Mouse (Mus musculus) brain, embryonic 18.5 days (tissue): ENCODE data around the gene Psma6.
A peak's percentile ranks its signal among the peaks of the same experiment; 100 is the strongest.

ENCODE experiments used
- DNase-seq: peaks from one replicate; pipeline ENCODE4 v3.0.0-alpha.2; 2012; ENCODE audit warnings: low read depth, low spot score

The Psma6 gene

GRCm38 (mm10) chr12:55438058-55438457, 54.0 kb downstream of the Psma6 start:
- no peak for DNase-seq

DNA sequence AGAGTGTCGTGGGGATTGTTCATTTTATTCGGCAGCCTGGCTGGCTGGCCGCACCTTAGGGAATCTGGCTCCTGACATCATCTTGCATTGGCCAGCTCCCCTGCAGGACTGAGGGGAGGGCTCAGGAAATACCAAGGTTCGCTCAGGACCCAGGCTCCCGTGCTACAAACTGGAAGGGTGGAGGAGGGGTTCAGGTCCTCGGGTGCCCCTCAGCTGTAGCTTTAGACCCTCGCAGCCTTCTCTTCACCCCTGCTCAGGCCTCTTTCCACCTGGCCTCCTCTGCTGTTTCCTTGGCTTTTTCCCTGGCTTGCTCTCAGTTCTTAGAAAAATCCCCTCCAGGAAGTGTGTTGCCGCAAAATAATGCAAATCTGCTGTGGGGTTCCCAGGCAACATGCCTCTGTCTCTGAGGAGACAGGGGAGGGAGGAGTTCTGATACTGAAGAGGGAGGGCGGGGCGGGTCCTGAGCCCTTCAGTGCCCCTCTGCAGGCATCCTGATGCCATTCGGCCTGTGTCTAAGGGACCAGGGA, 54.7 kb downstream of the Psma6 start:
- DNase-seq, result no peak

GRCm38 (mm10) chr12:55440416-55440815, 56.4 kb downstream of the Psma6 start:
- DNase-seq, result no peak

- DNase-seq, result no peak
Measured at GRCm38 (mm10) chr12:55442245-55442644, 58.2 kb downstream of the Psma6 start.

- DNase-seq, result no peak
Measured at GRCm38 (mm10) chr12:55442861-55443850, 59.1 kb downstream of the Psma6 start.

DNA sequence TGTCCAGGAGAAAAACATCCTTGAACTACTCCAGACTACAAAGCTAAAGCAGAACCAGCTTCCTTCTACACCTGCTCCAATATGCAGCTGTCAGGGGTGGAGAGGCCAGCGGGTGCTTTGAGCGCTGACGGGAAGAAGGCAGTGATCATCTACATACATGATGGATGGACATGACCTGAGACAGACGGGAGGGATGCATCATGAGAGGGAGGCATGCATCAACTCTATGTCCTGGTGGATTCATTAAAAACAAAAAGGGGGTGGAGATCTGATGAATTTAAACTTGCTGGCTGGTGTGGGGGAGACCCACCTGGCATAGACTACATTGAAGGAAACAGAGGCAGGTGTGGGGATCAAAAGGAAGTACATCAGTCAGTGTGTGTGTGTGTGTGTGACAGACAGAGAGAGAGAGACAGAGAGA, 60.0 kb downstream of the Psma6 start:
- DNase-seq, result no peak

- DNase-seq, result no peak
Measured at GRCm38 (mm10) chr12:55445583-55445982, 61.6 kb downstream of the Psma6 start.

- no peak for DNase-seq
Measured at GRCm38 (mm10) chr12:55446366-55446745, 62.3 kb downstream of the Psma6 start.

- DNase-seq, result peak; percentile 71
Measured at GRCm38 (mm10) chr12:55446746-55447395, 62.8 kb downstream of the Psma6 start.

DNA sequence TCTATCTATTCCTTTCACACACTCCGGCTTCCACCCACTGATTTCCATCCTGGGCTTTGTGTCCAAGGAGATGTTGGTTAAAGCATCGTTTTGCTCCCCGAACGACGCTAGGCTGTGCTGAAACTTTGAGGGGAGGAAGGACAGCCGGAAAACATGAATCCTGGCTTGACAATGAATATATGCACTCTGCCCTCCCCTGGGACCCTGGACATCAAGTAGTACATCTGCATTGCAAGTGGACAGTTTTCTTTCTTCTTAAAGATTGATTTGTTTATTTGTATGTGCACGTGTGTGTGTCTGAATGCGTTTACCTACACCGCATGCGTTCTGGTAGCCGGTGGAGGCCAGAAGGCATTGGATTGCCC, 63.4 kb downstream of the Psma6 start:
- DNase-seq, result no peak

DNA sequence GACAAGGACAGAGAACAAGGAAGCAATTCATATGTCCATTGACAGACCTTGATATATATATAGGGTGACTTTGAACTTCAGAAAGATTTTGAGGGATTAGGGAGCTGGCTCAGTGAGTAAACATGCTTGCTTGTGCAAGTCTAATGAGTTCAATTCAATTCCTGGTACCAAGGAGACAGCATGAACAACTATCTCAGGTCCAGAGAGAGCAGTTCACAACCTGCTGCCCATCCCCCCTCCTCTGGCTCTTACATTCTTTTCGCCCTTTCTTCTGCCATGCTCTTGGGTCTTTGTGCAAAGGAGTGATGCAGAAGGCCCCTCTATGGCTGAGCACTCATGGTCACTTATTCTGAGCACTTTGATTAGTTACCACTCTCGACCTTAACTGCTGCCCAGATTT, 64.4 kb downstream of the Psma6 start:
- DNase-seq, result no peak

DNA sequence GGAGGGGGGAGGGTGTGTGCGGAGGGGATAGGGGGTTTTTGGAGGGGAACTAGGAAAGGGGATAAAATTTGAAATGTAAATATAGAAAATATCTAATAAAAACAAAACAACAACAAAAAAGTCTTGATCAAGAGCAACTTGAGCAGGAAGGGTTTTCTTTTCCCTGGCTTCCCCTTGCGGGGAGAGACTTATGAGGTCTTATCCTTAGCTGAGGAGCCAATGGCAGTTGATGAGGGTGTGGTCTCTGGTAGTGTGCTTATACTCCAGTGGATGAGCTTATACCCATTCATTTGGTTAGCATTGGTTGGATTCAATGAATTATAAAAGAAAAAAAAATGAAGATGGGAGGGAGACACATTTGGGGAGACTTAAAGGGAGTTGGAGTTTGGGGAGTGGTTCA, 65.0 kb downstream of the Psma6 start:
- no peak for DNase-seq

DNA sequence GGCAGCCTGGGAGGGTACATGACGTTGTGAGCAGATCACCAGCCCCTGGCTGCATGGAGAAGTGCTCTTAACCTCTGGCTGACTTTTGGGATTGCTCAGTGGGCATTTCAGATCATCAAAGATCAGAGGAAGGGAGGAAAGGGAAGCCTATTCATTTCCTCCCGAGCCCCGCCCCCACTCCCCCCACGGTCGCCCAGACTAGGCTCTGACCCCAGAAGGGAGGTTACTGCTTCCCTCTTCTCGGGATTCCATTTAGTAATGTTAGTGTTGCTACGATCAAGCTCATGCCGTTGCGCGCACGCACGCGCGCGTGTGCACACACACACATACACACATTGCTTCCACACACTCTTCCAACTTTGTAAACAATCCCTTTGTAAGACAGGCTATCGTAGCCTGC, 66.4 kb downstream of the Psma6 start:
- DNase-seq, result no peak

- no peak for DNase-seq
Measured at GRCm38 (mm10) chr12:55452839-55453238, 68.8 kb downstream of the Psma6 start.

GRCm38 (mm10) chr12:55453924-55454323, 69.9 kb downstream of the Psma6 start:
- no peak for DNase-seq

GRCm38 (mm10) chr12:55455206-55455605, 71.2 kb downstream of the Psma6 start:
- no peak for DNase-seq

DNA sequence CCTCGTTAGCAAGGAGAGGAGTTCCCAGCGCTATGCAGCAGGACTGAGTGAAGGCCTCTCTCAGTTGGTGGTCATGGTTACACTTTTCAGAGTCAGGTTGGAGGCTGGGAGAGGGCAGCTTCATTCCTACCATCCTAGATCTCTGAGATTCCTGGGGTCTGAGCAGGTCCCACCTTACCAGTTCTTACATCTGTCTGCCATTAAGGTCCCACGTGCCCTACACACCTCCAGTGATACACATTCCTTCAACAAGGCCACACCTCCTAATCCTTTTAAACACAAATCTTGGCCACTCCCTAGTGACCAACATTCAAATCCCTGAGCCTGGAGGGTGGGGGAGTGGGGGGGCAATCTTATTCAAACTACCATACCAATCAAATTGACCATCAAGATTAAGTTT, 72.1 kb downstream of the Psma6 start:
- no peak for DNase-seq

DNA sequence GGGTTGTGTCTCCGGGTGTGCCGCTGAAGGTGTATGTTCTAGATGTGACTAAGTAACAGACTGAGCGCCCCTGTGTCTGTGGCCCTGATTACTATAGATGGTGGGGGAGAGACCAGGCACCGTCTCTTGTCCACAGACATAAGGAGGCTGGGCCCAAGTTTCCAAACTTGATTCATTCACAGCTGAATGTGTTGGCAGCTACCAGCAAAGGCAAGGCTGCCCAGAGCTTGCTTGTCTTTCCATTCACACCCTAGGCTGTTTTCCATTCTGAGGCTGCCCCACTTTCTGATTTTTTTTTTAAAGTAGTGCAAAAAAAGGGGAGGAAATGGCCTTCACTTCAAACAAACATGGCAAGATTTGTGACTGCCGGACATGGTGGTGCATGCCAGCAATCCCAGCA, 72.9 kb downstream of the Psma6 start:
- DNase-seq, result no peak

- DNase-seq, result no peak
Measured at GRCm38 (mm10) chr12:55459739-55460138, 75.7 kb downstream of the Psma6 start.

GRCm38 (mm10) chr12:55460900-55461299, 76.9 kb downstream of the Psma6 start:
- no peak for DNase-seq

- no peak for DNase-seq
Measured at GRCm38 (mm10) chr12:55461767-55462166, 77.7 kb downstream of the Psma6 start.

- no peak for DNase-seq
Measured at GRCm38 (mm10) chr12:55462456-55462855, 78.4 kb downstream of the Psma6 start.

- no peak for DNase-seq
Measured at GRCm38 (mm10) chr12:55463087-55463486, 79.1 kb downstream of the Psma6 start.
